Mouse (Mus musculus) induced T-regulatory cell, adult 2 months (primary cell): ENCODE data around the gene Lats2.
A peak's percentile ranks its signal among the peaks of the same experiment; 100 is the strongest.

ENCODE experiments used
- DNase-seq: peaks from one replicate; pipeline ENCODE4 v3.0.0-alpha.2; 2012; ENCODE audit warnings: low read depth

Gene Lats2

DNA sequence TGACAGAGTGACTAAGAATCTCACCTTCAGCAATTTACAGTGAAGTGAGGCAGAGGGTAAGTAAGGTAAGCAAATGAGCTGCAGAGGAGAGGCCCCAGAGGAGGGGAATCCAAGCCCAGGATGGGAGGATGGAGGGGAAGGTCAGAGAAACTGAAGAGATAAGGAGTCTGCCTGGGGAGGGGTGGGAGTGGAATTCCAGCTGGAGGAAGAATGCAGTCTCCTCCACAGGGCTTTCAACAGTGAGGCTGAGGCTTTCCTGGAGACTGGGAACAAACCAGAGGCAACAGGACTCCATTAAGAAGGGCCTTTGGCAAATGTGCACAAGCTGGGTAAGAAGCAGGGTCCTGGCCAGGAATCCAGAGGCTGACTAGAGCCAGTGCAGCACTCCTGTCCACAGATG is 21.1 kb downstream of the Lats2 start:
- DNase-seq: no peak

- no peak for DNase-seq
Measured at GRCm38 (mm10) chr14:57736141-57736540, 22.0 kb downstream of the Lats2 start.

DNA sequence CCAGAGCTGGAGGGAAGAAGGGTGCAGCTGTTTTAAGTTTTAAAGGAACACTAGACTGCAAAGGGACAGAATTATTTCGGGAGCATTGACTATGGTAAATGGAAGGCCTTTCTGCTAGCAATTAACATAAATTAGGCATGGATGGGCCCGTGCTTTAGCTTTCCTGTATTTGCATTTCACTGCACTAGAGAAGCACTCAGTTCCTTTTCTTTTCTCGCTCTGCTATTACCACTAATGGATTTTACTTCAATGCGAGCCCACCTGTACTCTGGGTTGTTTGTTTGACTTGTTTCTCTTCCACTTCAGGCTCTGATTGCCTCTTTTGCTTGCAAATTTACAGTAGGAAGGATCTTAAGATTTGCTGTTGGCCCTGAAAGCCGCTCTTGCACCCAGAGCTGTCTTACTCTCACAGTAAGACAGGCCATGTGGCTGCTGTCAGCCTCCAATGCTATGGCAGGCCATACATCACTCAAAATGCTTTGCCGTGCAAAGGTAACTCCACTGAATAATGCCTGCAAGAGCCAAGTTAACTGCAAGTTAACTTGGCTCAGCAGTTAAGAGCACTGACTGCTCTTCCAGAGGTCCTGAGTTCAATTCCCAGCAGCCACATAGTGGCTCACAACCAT is 25.4 kb downstream of the Lats2 start:
- no peak for DNase-seq

DNA sequence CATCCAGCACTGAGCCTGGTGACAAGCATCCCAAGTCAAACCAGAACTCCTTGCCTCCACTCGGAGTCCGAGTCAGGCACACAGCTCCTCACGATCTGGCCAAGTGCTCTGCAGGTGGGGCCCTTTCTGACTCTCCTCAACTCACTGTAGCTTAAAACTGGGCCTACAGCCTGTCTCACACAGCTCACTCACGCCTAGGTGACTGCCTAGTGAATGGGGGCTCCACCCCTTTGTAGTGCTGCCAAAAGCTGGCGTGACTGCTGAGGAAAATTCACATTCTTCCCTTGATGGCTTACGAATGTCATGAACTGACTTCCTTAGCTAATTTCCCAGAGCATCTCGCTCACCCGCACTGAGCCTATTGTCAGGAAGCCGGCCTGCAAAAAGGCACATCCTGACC is 27.7 kb downstream of the Lats2 start:
- no peak for DNase-seq

GRCm38 (mm10) chr14:57729975-57730499 is 28.2 kb downstream of the Lats2 start:
- DNase-seq: no peak

- peak; percentile 45 for DNase-seq
Measured at GRCm38 (mm10) chr14:57729364-57729763, 28.8 kb downstream of the Lats2 start.

DNA sequence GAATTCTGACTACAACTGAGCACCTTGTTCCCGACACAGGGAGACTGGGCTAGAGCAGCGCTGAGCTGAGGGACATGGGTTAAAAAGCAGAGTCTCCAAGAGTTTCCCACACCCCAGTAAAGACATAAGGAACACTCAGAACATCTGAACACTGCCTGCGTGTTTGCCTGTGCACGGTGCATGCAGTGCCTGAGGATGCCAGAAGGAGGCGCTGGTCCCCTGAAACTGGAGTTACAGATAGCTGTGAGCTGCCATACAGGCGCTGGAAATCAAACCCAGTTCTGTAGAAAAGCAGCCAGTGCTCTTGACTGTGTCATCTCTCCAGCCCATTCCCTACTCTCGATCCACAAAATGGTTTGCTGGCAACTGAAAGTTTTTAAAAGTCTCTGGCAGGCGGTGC is 32.0 kb downstream of the Lats2 start:
- DNase-seq: peak; percentile 50

- no peak for DNase-seq
Measured at GRCm38 (mm10) chr14:57724473-57724872, 33.7 kb downstream of the Lats2 start.

GRCm38 (mm10) chr14:57718245-57718644 is 39.9 kb downstream of the Lats2 start:
- DNase-seq: no peak

- no peak for DNase-seq
Measured at GRCm38 (mm10) chr14:57716601-57717245, 41.5 kb downstream of the Lats2 start.

- DNase-seq: peak; percentile 78
Measured at GRCm38 (mm10) chr14:57712884-57713283, 45.3 kb downstream of the Lats2 start.

- DNase-seq: peak; percentile 53
Measured at GRCm38 (mm10) chr14:57711059-57711458, 47.1 kb downstream of the Lats2 start.

DNA sequence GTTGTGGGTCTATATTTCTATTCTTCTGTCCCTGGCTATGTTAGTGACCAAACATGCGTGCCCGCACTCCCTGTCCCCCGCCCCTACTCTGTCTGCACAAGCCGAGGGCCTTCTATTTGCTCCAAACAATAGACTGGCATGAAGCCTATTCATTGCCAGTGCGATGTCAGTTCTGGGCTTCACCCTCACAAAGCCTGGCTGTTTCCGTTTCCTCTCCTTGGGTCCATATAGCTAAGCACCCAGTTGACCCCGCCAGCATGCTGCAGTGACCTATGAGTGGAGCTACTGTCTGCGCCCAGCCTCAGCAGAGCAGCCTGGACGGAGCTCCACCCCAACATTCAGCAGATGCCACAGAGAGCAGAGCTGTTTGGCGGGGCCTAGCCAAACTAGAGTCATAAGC is 49.0 kb downstream of the Lats2 start:
- DNase-seq: no peak

- no peak for DNase-seq
Measured at GRCm38 (mm10) chr14:57708580-57708979, 49.6 kb downstream of the Lats2 start.

- DNase-seq: no peak
Measured at GRCm38 (mm10) chr14:57707100-57707893, 50.9 kb downstream of the Lats2 start.

DNA sequence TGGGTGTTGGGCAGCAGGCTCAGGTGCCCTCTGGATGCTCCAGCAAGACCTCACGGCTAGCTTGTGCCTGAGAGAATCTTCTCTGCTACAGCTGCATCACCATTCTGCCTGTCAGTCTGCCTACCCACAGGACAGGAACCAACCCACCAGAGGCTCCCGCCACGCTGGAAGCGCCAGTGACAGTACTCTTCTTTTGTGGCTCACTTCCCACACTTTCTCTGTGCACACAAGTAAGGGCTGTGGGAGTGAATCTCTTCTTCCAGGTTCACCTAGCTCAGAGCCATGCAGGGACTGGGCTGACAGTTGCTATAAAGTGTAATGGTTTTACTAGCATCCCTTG is 51.5 kb downstream of the Lats2 start:
- DNase-seq: no peak

- DNase-seq: no peak
Measured at GRCm38 (mm10) chr14:57705759-57706158, 52.4 kb downstream of the Lats2 start.

- DNase-seq: no peak
Measured at GRCm38 (mm10) chr14:57705075-57705474, 53.1 kb downstream of the Lats2 start.

DNA sequence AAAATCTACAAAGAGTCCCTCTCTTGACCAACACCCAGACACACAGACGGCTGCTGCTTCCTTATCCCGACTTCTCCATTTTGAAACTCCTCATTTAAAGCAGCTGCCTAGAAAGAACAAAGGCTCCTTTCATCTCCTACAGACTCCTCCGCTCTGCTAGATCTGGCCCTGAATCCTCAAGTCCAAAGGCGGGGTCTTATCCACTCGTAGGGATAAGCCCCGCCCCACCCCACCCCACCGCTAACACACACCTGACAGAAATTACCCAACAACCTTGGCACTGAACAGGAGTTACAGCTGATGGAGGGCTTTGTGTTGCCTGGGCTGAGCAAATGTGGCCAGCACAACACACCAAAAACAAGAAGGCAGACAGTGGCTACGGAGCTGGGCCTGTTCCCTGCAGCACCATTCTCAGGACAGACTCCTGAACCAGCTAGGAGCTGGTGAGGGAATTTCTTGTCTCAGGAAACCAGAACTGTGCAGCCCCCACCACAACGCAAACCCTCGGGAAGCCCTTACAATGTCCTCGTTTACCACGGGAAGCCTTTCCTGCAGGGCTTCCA is 56.2 kb downstream of the Lats2 start:
- no peak for DNase-seq

- no peak for DNase-seq
Measured at GRCm38 (mm10) chr14:57699461-57699970, 58.7 kb downstream of the Lats2 start.

- no peak for DNase-seq
Measured at GRCm38 (mm10) chr14:57699016-57699415, 59.2 kb downstream of the Lats2 start.

- DNase-seq: no peak
Measured at GRCm38 (mm10) chr14:57696066-57696465, 62.1 kb downstream of the Lats2 start.
